Mouse (Mus musculus) myocyte (in vitro differentiated cells): ENCODE results near the gene Tial1. TPM values are rescaled to one million over a fixed set of nuclear protein-coding genes. Genes with fewer than 3 reads are reported as not detected.

Experiments
- H3K27me3 ChIP-seq: one replicate; pipeline ENCODE4 v1.6.1; 2011; ENCODE audit not compliant: control insufficient read depth, insufficient read depth, insufficient read length
- H3K36me3 ChIP-seq: one replicate; pipeline ENCODE4 v1.6.1; 2011; ENCODE audit not compliant: control insufficient read depth, insufficient read depth
- H3K4me2 ChIP-seq: one replicate; pipeline ENCODE4 v1.6.1; 2011; ENCODE audit warnings: low read depth, control low read depth
- H3K4me3 ChIP-seq: one replicate; pipeline ENCODE4 v1.5.1; 2011; ENCODE audit warnings: mild to moderate bottlenecking, control low read depth, moderate library complexity
- H3K79me2 ChIP-seq: one replicate; pipeline ENCODE4 v1.6.1; 2011; ENCODE audit not compliant: control insufficient read depth, insufficient read depth
- H3ac ChIP-seq: one replicate; pipeline ENCODE4 v1.6.1; 2011; ENCODE audit not compliant: control insufficient read depth, insufficient read length
- CEBPB ChIP-seq: IDR thresholded peaks from 2 replicates; pipeline ENCODE4 v1.6.1; 2011; ENCODE audit warnings: mild to moderate bottlenecking, moderate library complexity; ENCODE audit not compliant: poor library complexity, insufficient read depth, severe bottlenecking
- E2F4 ChIP-seq: IDR thresholded peaks from one replicate; pipeline ENCODE4 v1.6.1; 2011; ENCODE audit warnings: mild to moderate bottlenecking, control low read depth, moderate library complexity; ENCODE audit not compliant: insufficient read depth
- MAX ChIP-seq: IDR thresholded peaks from one replicate; pipeline ENCODE4 v1.6.1; 2011; ENCODE audit warnings: low read depth, mild to moderate bottlenecking, control low read depth
- MYOD1 ChIP-seq, 3 experiments: IDR thresholded peaks; one replicate each; pipeline ENCODE4 v1.6.1; 2011; ENCODE audit warnings: control low read depth in 2 of 3, low read depth in 2 of 3, mild to moderate bottlenecking in 2 of 3, moderate library complexity in 1 of 3; ENCODE audit not compliant: insufficient read length in 2 of 3, control insufficient read depth in 1 of 3
- MYOG ChIP-seq, 3 experiments: IDR thresholded peaks; one replicate each; pipeline ENCODE4 v1.6.1; 2011; ENCODE audit warnings: control low read depth in 2 of 3, low read depth in 2 of 3, mild to moderate bottlenecking in 2 of 3; ENCODE audit not compliant: insufficient read length in 2 of 3, control insufficient read depth in 1 of 3, insufficient read depth in 1 of 3
- POLR2A ChIP-seq: IDR thresholded peaks from one replicate; pipeline ENCODE4 v1.6.1; 2011; ENCODE audit warnings: low read depth, mild to moderate bottlenecking, control low read depth, moderate library complexity; ENCODE audit not compliant: insufficient read length
- POLR2AphosphoS2 ChIP-seq: IDR thresholded peaks from one replicate; pipeline ENCODE4 v1.6.1; 2011; ENCODE audit warnings: low read depth, control low read depth; ENCODE audit not compliant: insufficient read length
- REST ChIP-seq: IDR thresholded peaks from one replicate; pipeline ENCODE4 v1.6.1; 2011; ENCODE audit warnings: mild to moderate bottlenecking, control low read depth, moderate library complexity; ENCODE audit not compliant: insufficient read depth, insufficient read length
- SRF ChIP-seq: IDR thresholded peaks from one replicate; pipeline ENCODE4 v1.6.1; 2011; ENCODE audit warnings: low read depth; ENCODE audit not compliant: control insufficient read depth, insufficient read length
- TCF12 ChIP-seq: IDR thresholded peaks from one replicate; pipeline ENCODE4 v1.6.1; 2011; ENCODE audit warnings: mild to moderate bottlenecking, control low read depth; ENCODE audit not compliant: poor library complexity, insufficient read depth, severe bottlenecking
- TCF3 ChIP-seq: IDR thresholded peaks from one replicate; pipeline ENCODE4 v1.6.1; 2011; ENCODE audit warnings: low read depth, control low read depth; ENCODE audit not compliant: insufficient read length
- USF1 ChIP-seq: IDR thresholded peaks from one replicate; pipeline ENCODE4 v1.6.1; 2011; ENCODE audit warnings: low read depth, mild to moderate bottlenecking, control low read depth, moderate library complexity
- polyA plus RNA-seq: library from polyadenylated mRNA; unstranded; fragments of >200 nt; fragmentation: generic; extraction: Trizol; gene quantifications from one replicate; pipeline ENCODE4 v1.2.1, GENCODE M21; 2012; ENCODE audit warnings: missing spikeins

Gene Tial1
- polyA plus RNA-seq, 1 experiment = 31.4 TPM

- no peak overlapping the region for H3K4me2 ChIP-seq
Measured at GRCm38 (mm10) chr7:128433213-128433612, 28.3 kb downstream of the Tial1 start.

GRCm38 (mm10) chr7:128432574-128432973 is 28.9 kb downstream of the Tial1 start:
- no peaks in the 10 kb centered on the region for H3K79me2 ChIP-seq
- TF ChIP-seq CEBPB (no peak), POLR2A (no peak), USF1 (no peak)
- peak overlapping the region; percentile 12 for H3K4me2 ChIP-seq
- H3ac ChIP-seq = no peak overlapping the region
- no peaks in the 10 kb centered on the region for H3K36me3 ChIP-seq
- H3K4me3 ChIP-seq = no peak overlapping the region
- no peaks in the 10 kb centered on the region for H3K27me3 ChIP-seq

More at GRCm38 (mm10) chr7:128433213-128433612, 28.3 kb downstream of the Tial1 start:
- Histone ChIP-seq H3K36me3 (no peaks in the 10 kb centered on the region), H3K27me3 (no peaks in the 10 kb centered on the region), H3K79me2 (no peaks in the 10 kb centered on the region), H3ac (no peak overlapping the region), H3K4me3 (no peak overlapping the region)
- TF ChIP-seq CEBPB = no peak
- TF ChIP-seq MYOD1 (IDR thresholded peaks at IDR 0.05; ENCODE audit: control insufficient read depth in 1 of 3, insufficient read length in 2 of 3, low read depth in 2 of 3) = no peak
- TF ChIP-seq TCF12 = no peak
- TF ChIP-seq MAX = no peak
- TF ChIP-seq MYOG (IDR thresholded peaks at IDR 0.05; ENCODE audit: control insufficient read depth in 1 of 3, insufficient read depth in 1 of 3, insufficient read length in 2 of 3, low read depth in 2 of 3) = no peak

- no peak overlapping the region for H3K4me2 ChIP-seq
- H3K4me3 ChIP-seq = no peak overlapping the region
- H3K79me2 ChIP-seq = no peaks in the 10 kb centered on the region
- no peak overlapping the region for H3ac ChIP-seq
- H3K36me3 ChIP-seq = no peaks in the 10 kb centered on the region
- peaks cover 10% of the 10 kb centered on the region for H3K27me3 ChIP-seq
- TF ChIP-seq MAX (no peak), MYOD1 (IDR thresholded peaks at IDR 0.05; ENCODE audit: control insufficient read depth in 1 of 3, insufficient read length in 2 of 3, low read depth in 2 of 3) (no peak)
Measured at GRCm38 (mm10) chr7:128422491-128422890, 39.0 kb downstream of the Tial1 start.

GRCm38 (mm10) chr7:128421701-128422100 is 39.8 kb downstream of the Tial1 start:
- Histone ChIP-seq H3K36me3 (no peaks in the 10 kb centered on the region), H3K4me3 (no peak overlapping the region), H3K27me3 (peaks cover 13% of the 10 kb centered on the region), H3K79me2 (no peaks in the 10 kb centered on the region), H3ac (no peak overlapping the region), H3K4me2 (no peak overlapping the region)
- no peak for TF ChIP-seq TCF12
- no peak for TF ChIP-seq TCF3
- no peak for TF ChIP-seq POLR2A
- no peak for TF ChIP-seq MYOD1 (IDR thresholded peaks at IDR 0.05; ENCODE audit: control insufficient read depth in 1 of 3, insufficient read length in 2 of 3, low read depth in 2 of 3)
- no peak for TF ChIP-seq REST
- no peak for TF ChIP-seq MYOG (IDR thresholded peaks at IDR 0.05; ENCODE audit: control insufficient read depth in 1 of 3, insufficient read depth in 1 of 3, insufficient read length in 2 of 3, low read depth in 2 of 3)
- TF ChIP-seq E2F4 = no peak

GRCm38 (mm10) chr7:128419690-128420089 is 41.8 kb downstream of the Tial1 start:
- H3K27me3 ChIP-seq = peaks cover 17% of the 10 kb centered on the region
- H3K4me3 ChIP-seq = no peak overlapping the region
- H3K79me2 ChIP-seq = no peaks in the 10 kb centered on the region
- no peak overlapping the region for H3K4me2 ChIP-seq
- TF ChIP-seq POLR2AphosphoS2 = no peak
- TF ChIP-seq SRF = no peak
- no peak for TF ChIP-seq REST
- no peaks in the 10 kb centered on the region for H3K36me3 ChIP-seq
- H3ac ChIP-seq = no peak overlapping the region

- TF ChIP-seq E2F4 (no peak), MAX (no peak), POLR2A (peak; percentile 51), MYOD1 (IDR thresholded peaks at IDR 0.05; ENCODE audit: control insufficient read depth in 1 of 3, insufficient read length in 2 of 3, low read depth in 2 of 3) (no peak), REST (no peak), POLR2AphosphoS2 (no peak), CEBPB (no peak)
- H3K79me2 ChIP-seq = no peaks in the 10 kb centered on the region
- no peaks in the 10 kb centered on the region for H3K36me3 ChIP-seq
- peak within 1 kb of the TSS; percentile 29 for H3ac ChIP-seq
- H3K4me2 ChIP-seq = peak within 1 kb of the TSS; percentile 92
- H3K27me3 ChIP-seq = peaks cover 17% of the 10 kb centered on the region
- peak within 1 kb of the TSS; percentile 24 for H3K4me3 ChIP-seq
Measured at GRCm38 (mm10) chr7:128417930-128418779, 43.4 kb downstream of the Tial1 start, which contains the start of gene Rgs10. TSS of gene Rgs10 (minus strand) at chr7:128418758.
